Mouse (Mus musculus): Measurements from ENCODE around the gene Dgkq.

The Dgkq gene

GRCm38 (mm10) chr5:108621870-108622269 lies 47.6 kb downstream of the Dgkq start:
- DNase-seq (ENCODE audit: extremely low read depth, low read depth, low spot score), result no peak

- DNase-seq (ENCODE audit: extremely low read depth, low read depth, low spot score), result no peak
These were observed 59.0 kb downstream of the Dgkq start for GRCm38 (mm10) chr5:108610426-108610825.

DNA sequence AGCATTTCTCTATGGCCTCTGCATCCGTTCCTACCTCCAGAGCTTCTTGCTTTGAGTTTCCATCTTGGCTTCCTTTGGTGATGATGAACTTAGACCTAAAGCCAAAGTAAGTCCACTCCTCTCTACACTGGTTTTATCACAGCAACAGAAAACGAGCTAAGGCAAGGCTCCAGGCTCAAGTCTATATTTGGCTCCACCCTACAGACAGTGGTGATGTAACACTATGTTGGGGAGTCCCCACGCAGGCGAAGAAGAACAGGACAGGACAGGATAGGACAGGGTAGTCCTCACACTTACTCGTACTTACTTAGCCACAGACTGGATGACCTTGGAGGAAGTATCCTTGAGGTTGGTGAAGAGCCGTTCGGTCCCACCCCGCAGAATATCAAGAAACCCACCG lies 66.9 kb downstream of the Dgkq start:
- peak; percentile 31 for DNase-seq (ENCODE audit: extremely low read depth, low read depth, low spot score)

DNA sequence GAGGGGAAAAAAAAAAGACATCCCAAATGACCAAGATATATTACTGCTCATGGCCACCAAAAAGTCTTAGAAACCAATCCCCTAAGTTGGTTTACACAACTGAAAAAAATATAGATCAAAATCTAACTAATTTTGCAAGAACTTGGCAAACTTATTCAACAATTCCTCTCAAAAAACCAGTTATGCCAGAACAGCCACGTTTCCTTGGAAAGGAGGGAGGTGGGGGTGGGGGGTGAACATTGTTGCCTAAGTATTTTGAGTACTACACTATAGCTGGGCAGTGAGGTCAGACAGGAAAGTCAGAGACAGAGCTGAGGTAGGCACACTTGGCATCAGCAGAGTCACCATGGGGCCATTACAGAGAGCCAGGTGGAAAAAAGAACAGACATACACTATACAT lies 69.5 kb downstream of the Dgkq start:
- DNase-seq (ENCODE audit: extremely low read depth, low read depth, low spot score), result peak; percentile 88
